Mouse (Mus musculus): Measurements from ENCODE around the gene Olfr502.
"Not testable (repeated sequence)": the region's sequence is repeated elsewhere in the genome, so short reads cannot be mapped to it uniquely, and the experiment has no call there.

Gene Olfr502

DNA sequence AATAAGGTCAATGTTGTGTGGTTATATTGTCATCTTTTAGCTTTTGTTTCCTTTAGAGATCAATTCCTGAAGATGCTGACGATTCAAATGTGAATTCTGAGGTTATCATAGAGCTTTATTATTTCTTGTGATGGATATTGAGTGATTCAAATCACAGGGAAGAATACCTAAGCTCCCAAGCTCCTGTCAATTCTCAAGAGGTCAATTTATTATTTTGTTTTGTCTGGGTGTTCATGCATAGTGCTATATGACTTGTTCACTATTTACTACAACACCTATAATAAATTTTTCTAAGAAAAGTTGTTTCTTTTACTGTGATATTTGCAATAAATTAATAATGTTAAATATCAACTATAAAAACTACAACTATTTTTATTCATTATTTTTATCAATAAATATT lies at the start of gene Olfr502:
Gene Olfr502, minus strand, starts transcription at position 101 of the 400 bp plus-strand sequence.
- no peak for DNase-seq (ENCODE audit: extremely low spot score, low spot score)

DNA sequence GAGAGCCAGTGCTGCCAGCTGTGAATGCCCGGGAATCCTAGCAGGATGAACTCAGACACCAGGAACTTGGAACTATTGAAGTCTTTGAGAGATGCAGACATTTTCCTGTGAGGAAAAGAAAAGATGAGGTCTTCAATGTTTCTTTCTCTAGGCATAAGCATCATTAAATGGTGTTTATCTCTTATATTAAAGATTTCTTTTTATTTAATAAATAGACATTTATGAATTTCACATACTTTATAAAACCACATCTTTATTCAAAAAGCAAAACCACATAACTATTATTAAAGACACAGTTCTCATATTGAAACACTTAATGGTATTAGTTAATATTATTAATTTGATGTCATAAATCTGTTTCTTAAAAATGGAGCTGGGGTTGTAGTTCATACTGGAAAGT lies 40.8 kb upstream of the Olfr502 start, which contains the start of gene Olfr504:
Gene Olfr504, minus strand, starts transcription at position 101 of the 400 bp plus-strand sequence.
- DNase-seq (ENCODE audit: extremely low spot score, low spot score) = no peak

DNA sequence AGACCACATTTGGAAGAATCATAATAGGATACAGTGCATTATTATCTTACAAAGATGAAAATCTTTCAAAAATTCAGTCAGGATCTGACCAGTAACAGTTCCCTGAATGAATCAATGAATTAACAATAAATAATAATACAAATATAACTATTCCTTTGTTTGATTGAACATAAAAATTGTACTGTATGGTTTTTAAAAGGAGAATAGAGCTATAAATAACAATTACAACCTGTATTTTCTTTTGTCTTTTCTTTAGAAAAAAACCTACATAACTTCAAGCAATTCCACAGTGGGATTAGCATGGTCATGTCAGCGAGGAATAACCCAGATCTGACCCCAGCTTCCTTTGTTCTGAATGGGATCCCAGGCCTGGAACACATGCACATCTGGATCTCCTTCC lies 19.4 kb upstream of the Olfr502 start, which contains the start of gene Olfr503:
Gene Olfr503, plus strand, starts transcription at position 301 of the 400 bp plus-strand sequence.
- not testable (repeated sequence) for DNase-seq (ENCODE audit: extremely low spot score, low spot score)

DNA sequence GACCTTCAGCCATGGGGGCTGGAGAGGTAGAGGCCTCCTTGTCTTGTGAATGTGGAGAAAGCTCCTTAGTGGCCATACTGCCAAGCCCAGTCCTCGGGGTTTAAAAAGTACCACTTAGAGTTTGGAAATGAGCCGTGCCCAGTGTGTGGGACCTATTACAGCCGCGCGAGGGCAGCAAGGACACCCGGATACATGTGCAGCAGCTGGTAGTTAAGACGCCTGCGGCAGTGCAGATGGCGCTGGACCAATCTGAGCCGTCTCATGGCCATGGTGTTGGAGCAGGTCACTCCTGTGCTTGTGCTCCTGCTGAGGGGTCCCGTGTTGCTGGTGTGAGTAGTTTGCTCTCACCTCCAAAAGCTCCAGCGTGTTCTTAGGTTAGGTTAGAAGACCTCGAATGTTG lies 17.6 kb upstream of the Olfr502 start:
- no peak for DNase-seq (ENCODE audit: extremely low spot score, low spot score)

All from neural tube, embryonic 10.5 days (tissue).